Mouse (Mus musculus): ENCODE results near the gene Slc13a5.

The Slc13a5 gene

DNA sequence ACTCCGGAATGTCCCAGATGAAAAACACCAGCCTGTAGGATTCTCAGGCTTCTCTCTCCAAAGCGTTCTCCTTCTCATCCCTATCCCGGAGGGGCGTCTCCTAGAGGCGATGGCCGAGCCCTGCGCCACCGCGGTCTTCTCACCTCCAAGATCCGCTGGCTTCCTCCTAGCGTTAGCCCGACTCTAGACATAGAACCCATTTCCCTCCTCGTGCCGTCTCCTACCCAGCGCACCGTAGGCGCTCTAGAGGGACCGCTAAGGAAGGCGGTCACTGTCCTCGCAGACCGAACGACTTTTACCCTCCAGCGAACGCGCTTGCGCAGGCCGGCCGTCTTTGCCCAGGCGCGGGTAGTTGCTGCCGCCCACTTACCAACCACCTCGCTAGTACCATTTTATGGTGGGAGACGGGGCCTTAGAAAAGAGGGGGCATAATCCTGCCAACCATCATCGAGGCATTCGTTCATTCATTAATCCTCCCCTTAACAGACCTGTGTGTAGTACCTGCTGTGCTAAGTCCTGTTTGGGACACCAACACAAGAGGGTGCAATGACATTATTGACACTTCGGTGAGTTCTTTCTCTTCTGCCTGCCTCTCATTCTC lies at the start of gene Slc13a5:
Slc13a5 (minus strand) TSS at position 263 of the 601 bp plus-strand sequence.
- DNase-seq (ENCODE audit: low spot score), result no peak

DNA sequence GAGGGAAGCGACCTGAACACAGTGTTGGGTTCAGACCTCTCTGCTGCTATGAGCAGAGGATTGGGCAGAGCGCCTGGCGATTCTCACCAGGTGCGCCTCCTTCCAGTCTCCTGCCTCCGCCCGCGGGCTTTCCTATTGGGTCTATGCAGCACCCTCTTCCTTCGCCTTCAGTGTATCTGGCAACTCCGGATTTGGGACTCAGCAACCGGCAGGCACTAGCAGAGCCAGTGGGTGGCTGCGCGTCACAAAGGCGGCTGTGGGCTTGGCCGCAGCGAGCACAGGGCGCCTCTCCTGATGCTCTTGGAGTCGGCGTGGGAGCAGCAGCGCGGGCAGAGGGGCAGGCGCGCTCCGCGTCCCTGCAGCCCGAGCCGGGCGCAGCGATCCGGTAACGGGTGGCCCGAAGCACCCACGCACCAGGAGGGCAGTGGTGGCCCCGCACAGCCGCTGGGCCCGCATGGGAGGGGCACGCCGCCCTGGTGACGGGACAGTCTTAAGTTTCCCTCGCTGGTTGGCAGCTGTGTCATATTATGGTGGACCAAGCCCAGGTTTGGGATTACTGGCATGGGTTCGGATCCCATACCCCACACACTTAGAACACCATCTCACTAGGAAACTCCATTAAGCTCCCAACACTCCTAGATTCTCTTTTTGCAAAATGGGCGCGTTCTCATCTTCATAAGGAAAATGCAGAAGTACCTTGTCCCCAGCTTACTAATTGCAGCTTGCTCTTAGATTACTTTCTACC lies 47.3 kb upstream of the Slc13a5 start, which contains the start of gene Fbxo39:
Fbxo39 (plus strand) TSS at position 294 of the 745 bp plus-strand sequence.
- peak; percentile 22 for DNase-seq (ENCODE audit: low spot score)

DNA sequence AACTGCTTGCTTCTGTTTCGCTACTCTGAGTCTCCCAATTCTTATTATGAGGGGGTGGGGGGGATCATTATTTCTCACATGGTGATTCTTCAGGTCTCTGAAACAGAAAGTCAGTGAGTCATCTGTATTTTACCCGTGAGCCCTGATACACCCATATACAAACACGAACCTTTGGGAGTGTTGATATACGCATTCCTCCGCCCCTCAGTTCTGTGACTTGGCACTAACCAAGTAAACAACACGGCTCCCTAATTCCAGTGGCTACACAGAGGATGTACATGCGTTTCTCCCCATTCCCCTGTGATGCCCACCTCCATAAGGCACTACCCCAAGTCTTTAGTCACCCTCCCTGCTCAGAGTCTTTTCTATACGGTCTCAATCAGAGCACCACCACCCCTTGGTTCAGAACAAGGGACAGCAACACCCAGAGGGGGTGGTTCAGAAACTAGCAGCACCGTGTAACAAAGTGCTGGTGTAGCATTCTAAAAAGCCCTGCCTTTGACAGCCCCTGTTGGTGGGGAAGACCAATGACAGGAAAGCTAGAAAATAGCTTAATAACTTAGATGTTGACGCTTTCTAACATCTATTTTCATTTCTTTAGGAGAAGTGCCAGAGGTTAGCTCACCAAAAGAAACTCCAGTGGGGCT lies 44.5 kb upstream of the Slc13a5 start:
- DNase-seq (ENCODE audit: low spot score), result no peak

DNA sequence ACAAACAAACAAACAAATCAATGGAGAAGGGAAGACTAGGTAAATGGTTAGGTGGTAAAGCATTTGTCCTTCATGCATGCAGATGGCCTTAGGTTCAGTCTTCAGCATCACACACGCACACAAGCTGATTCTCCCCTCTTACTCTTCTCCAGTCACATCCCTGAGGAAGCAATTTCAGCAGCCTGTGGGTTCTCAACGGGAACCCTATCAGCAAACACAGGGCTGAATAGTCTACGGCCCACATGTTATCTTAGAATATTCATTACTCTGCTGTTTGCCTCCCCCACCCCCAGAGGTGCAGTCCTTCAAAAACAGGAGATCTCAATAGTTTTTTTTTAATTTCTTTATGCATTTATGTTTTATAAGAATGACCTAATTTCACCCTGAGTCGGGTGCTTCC lies 43.5 kb upstream of the Slc13a5 start:
- DNase-seq (ENCODE audit: low spot score), result no peak

DNA sequence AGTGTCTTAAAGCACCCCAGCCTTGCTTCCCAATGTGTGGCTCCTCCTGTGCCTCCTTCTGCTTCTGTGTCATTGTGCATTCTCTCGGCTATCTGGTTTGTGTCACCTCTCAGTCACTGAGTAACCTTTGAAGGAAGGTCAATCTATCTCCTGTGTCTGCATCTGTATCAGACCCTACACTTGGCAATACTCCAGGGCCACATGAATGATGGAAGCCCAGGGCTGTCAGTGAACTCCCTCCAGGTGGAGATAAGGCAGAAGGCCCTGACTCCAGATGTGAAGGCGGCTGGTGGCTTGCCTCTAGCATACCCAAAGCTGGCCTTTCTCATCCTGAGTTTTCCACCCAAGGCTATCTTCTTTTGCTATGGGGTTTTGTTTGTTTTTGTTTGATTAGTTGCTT lies 42.0 kb upstream of the Slc13a5 start:
- no peak for DNase-seq (ENCODE audit: low spot score)

DNA sequence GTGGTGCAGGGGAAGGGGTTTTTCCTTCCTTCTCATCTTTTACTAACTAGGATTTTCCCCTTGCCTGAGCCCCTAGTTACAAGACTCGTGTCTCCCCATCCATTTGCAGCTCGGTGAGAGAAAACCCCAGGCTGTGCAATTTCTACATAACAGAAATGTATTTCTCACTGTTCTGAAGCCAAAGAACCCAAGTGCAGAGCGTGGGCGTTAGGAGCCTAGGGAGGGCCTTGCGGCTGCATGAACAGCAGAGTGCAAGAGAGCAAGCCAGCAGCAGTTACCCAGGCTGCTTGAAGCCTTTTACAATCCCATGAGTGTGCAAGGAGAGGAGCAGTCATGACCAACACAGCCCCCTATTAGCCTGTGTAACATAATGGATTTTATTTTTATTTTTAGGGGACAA lies 40.4 kb upstream of the Slc13a5 start:
- peak; percentile 29 for DNase-seq (ENCODE audit: low spot score)

DNA sequence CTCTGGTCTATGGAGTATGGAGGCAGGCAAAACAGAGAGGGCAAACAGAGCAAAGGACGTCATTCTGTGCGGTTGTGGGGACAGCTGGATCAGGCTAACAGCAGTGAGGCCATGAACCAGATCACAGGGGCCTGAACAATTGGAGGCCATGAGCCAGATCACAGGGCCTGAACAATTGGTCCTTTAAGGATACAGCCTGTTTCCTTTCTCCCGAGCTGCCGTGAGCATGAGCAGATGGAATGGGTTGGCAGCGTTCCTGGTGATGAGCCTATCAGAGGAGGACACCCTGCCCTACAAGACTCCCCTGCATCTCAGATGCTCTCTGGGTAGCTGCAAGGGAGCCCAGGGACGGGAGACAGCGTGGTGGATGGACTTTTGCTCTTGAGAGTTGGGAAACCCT lies 35.2 kb upstream of the Slc13a5 start:
- peak; percentile 87 for DNase-seq (ENCODE audit: low spot score)

DNA sequence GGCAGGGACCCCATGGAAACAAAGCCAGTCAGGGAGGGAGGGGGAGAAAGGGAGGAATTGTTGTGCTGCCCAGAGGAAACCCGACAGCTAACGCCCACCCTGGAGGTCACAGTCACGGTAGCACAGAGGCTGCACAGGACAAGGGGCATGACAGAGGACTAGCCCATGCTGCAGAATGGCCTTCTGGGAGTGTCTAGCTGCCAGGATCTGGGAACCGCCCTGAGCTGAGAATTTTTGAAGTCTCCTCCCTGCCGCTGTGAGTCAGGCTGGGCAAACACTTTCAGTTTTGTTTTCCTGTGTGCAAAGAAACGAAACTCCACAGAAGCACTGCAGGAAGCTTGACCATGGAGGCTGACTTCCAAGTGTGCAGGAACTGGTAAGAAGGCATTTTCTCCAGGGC lies 34.3 kb upstream of the Slc13a5 start, which contains the start of gene Xaf1:
Xaf1 (plus strand) TSS at position 296 of the 400 bp plus-strand sequence.
- peak; percentile 33 for DNase-seq (ENCODE audit: low spot score)

DNA sequence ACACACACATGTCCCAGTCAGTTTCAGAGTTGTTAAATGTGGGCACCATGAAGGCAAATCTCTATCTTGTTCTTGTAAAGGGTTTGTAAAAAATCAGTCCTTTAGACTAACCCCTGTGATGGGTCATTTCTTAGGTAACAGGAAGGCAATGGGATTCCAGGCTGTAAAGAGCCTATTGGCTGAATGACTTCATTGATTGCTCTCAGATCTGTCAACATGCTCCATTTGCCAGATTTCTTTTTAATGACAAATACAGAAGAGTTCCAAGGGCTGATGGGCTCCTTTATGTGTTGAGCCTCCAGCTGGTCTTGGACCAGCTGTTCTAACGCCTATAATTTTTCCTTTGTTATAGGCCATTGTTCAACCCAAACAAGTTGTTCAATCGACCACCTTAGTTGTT lies 26.1 kb upstream of the Slc13a5 start:
- no peak for DNase-seq (ENCODE audit: low spot score)

DNA sequence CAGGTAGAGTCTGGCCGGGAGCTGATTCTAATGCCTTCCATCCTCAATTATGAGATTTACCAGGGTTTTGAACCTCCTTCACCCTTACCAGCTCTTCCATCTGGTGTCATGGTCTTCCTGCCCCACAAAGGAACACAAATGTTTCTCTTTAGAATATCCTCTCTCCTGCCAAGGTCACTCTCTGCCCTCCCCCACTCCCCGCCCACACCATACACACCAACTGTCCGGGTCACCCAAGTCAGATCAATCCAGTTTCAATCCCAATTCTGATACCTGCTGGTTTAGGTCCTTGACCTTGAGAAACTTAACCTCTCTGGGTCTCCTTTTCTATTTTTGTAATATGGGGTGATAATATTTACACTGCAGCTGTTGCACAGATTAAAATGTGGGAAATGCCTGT lies 20.5 kb upstream of the Slc13a5 start:
- DNase-seq (ENCODE audit: low spot score), result no peak

DNA sequence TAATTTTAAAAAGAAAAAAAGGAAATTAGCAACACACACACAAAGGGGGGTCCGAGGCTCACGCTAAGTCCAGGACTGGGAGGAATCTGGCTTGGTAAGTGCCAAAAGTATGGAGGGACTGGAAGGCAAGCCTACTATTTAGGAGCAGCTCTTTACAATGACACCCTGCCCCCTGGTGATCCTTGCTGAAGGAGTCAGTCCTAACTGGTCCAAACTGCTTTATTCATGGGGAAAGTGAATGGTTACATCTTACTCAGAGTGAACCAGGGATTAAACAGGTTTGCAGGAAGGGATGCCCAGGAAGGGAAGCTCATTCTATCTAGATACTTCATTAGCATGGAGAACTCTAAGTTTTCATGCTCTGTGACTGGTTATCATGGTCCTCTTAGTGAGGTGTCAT lies 20.1 kb upstream of the Slc13a5 start:
- DNase-seq (ENCODE audit: low spot score), result no peak

DNA sequence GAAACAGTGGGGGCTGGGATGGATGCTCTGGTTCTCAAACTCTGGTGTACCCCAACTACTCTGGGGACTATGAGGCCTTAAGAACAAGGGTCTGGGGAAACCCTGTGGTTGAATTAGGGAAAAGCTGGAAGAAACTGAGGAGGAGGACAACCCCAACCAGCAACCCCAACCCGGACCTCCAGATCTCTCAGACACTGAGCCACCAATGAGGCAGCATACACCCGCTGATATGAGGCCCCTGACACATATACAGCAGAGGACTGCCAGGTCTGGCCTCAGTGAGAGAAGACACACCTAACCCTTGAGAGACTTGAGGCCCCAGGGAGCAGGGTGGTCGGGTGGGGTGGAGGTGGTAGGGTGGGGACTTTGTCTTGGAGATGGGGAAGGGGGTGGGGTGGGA lies 19.6 kb upstream of the Slc13a5 start:
- no peak for DNase-seq (ENCODE audit: low spot score)

DNA sequence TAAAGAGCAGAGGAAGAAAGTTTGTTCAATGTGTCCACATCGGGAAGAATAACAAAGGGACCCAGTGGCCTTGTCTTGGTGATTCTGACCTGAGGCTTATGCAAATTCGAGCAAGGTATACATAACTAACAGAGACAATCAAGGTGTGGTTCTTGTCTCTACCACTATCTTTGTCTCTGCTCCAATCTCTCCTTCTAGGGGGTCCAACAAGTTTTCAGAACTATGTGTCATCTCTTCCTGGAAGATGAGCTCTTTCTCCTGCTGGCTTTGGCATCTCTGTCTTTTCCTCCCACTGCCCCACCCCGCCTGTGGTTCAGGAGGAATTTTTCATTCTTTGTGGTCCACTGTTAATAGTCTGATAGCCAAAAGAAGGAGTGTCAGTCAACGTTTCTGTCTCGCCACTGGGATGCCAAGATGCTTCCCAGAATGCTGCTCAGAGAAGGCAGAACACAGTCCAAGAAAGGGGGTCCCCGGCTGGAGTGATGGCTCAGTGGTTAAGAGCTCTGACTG lies 19.0 kb upstream of the Slc13a5 start:
- DNase-seq (ENCODE audit: low spot score), result no peak

DNA sequence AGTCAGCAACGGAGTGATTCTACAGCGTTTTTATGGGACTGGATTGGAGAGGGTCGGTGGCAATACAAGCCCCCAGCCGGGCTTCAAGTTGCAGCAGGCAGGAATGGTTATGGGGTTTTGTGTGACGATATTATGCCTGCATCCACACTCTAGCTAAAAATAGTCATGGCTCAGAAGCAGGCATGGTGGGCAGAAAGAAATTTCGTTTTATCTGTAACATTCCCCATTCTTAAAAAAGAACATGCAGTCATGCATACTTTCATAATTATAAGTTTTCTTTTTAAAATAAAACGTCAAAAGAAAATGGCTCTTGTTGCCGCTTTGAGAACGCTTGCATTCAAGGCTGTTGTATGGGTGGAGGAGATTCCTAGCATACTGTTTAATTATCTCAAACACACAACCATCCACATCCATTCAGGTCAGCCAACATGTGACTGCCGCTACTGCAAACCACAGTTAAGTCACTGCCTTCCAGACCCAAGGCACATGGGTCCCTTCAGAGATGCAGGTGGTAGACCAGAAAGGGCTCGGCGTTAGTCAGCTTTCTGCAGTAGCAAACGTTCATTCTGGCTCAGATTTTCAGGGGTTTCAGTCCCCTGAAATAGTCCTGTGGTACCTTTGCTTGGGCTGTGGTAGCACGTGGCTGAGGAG lies 17.6 kb upstream of the Slc13a5 start:
- DNase-seq (ENCODE audit: low spot score), result no peak

DNA sequence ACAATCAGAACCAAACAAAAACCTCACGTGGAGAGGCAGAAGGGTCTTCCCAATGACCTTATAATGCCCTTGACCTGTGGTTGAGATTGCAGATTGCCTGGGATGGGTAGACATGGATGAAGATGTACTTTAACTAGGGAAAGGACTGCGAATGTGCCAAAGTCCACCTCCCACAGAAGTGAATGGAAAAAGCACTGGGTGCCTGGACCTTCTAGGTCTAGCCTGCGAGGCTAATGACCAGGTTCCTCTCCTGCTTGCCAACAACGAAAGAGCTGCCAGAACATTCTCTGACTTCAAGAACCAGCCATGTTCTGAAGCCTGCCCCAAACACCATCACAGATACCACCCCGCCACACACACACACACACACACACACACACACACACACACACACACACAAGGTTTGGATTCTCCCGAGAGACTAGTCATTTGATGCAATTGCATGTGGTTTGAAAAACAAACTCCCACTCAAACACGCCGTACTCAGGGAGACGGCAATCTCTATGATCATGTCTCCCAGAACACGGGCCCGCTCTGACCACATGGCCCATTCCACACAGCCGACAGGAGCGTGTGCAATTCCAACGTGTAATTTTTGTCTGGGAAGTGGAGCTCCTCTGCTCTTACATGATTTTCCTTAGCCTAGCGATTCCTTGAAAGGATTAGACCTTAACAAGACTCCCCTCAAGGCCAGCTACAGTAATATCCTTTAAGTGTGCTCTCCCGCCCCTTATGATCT lies 16.6 kb upstream of the Slc13a5 start:
- no peak for DNase-seq (ENCODE audit: low spot score)

DNA sequence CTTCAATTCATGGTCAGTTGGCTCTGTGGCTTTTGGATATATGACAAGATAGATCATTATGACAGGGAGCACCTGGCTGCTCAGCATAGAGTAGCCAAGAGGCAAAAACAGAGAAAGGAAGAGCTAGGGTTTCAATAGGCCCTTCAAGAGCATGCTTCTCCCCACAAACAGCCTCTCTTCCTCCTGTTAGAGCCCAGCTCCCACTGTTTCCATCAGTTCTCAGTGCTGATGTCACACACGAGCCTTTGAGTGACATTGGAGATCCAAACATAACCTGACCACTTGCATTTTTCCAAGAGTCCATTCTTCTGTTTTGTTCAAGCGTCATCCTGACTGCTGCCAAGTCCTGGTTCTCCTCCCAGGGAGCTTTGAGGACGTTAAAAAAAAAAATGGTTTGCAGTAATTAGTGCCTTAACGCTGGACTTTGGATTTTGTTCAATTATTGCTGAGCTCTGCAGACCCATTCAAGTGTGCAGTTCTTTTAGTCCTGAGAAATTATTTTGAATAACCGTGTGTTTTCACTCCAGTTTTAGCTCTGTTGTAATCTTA lies 14.9 kb upstream of the Slc13a5 start:
- no peak for DNase-seq (ENCODE audit: low spot score)

DNA sequence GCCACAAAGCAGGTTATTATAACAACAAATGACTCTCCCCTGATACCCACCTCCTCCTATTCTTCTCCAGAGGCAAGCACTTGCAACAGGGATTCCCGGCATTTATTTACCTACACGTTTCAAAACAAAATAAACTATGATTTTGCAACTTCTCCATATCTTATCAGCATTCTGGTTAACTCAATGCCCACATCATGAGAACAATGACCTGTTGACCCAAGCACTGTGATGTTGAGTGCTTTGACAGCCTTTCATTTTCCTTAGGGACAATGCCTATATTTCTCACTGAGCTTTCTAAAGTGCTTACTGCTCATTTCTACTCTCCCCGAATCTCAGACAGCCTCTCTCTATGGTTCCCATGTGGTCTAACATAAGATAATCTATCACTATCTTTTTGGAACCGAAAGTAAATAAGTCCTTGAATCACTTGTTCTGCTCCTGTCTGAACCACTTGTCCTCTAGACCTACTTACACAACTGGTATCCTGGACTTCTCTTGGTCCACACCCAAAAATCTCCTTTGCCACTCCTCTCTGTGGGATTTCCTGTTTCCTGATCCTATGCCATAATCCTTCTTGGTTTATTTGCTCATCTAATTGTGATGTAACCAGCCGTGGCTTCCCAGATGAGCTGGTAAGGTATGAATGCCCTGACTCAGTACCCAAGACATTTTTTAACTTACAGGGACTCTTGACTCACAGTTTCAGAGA lies 14.3 kb upstream of the Slc13a5 start:
- no peak for DNase-seq (ENCODE audit: low spot score)

DNA sequence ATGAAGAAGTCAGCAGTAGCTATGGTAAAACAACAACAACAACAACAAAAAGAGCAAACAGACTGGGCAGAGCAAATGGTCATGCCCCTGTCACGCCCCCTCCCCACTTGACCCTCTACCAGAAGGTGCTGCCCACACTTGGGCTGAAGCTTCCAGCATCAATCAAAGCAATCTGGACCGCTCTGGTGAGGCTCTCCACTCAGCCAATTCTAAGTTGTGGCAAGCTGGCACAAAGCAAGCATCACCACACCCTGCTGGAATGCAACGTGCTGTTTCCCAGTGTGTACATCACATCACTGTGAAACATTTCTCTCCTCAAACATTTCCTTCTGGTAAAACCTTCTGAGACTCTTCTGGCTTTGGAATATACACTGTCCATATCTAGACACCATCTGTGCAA lies 6.3 kb upstream of the Slc13a5 start:
- DNase-seq (ENCODE audit: low spot score), result no peak

DNA sequence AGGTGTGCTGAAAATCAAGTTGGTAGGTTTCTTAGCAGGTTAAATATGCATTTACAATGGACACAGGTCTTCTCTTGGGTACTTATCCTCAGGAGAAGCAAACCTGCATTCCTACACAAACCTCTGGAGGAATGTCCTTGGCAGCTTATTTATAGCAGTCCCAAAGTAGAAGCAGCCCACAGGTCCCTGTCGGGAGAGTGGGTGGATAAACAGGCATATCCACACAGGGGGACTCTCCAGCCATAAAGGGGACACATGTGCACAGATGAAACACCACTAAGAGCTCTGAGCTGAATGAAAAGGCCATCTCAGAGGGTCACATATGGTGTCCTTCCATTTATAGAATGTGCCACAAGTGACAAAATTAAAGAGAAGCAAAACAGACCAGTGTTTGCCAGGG lies 4.7 kb upstream of the Slc13a5 start:
- DNase-seq (ENCODE audit: low spot score), result no peak

DNA sequence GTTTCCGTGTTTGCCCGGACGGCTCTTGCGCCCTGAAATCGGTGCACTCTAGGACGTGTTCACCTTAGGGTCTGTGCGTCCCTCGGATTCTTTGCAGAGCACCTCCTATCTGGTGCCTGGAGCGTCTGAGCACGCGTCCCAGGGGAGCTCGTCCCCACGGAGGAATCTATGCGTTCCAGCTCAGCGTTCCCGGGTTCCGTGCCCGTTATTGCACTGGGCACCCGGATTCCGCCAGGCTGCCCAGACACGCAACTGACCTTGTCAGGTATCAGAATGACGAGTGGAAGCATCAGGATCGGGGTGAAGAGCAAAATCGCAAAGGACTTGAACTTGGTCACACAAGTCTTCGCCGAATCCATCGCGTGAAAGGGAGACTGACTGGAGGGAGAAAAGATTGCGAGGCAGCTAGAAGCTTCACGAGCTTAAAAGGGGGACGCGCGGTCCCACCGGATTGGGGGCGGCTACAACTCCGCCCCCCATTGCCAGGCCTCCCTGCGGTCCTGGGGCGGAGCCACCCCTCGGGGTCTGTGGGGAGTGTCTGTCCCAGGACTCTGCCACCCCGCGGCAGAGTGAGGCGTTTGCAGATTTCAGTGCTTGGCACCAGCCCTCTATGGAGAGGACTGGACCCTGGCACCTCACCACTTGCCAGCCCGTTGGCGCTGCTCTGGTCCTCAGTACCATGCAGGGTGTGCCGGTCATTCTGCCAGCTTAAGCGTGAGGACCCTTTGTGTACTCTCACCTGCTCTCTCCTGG lies 639 bp downstream of the Slc13a5 start:
- DNase-seq (ENCODE audit: low spot score), result peak; percentile 61
